Mouse (Mus musculus): ENCODE results near the gene Npy5r. TPM values are rescaled to one million over a fixed set of nuclear protein-coding genes. Genes with fewer than 3 reads are reported as not detected.

The Npy5r gene
- polyA plus RNA-seq (2017; shearing (Covaris generic)) = not detected

GRCm38 (mm10) chr8:66687511-66688329 lies at the start of gene Npy5r:
Gene Npy5r, minus strand, starts transcription at chr8:66688128.
- no peak for ATAC-seq

GRCm38 (mm10) chr8:66731957-66732356 lies 44.0 kb upstream of the Npy5r start:
- ATAC-seq = no peak

- no peak for ATAC-seq
These were observed 41.5 kb upstream of the Npy5r start for GRCm38 (mm10) chr8:66729446-66729845.

GRCm38 (mm10) chr8:66722835-66723234 lies 34.9 kb upstream of the Npy5r start:
- ATAC-seq = no peak

- ATAC-seq = no peak
These were observed 26.5 kb upstream of the Npy5r start for GRCm38 (mm10) chr8:66714324-66714975.

- ATAC-seq = no peak
These were observed 10.9 kb upstream of the Npy5r start for GRCm38 (mm10) chr8:66698782-66699181.

GRCm38 (mm10) chr8:66698011-66698410 lies 10.1 kb upstream of the Npy5r start:
- ATAC-seq = no peak

- no peak for ATAC-seq
These were observed 9.3 kb upstream of the Npy5r start, which contains the start of gene Npy1r for GRCm38 (mm10) chr8:66696970-66697843. Gene Npy1r, plus strand, starts transcription at chr8:66697192.

GRCm38 (mm10) chr8:66690402-66690801 lies 2.5 kb upstream of the Npy5r start:
- ATAC-seq = no peak

- ATAC-seq = no peak
These were observed 871 bp upstream of the Npy5r start for GRCm38 (mm10) chr8:66688799-66689198.

GRCm38 (mm10) chr8:66688395-66688794 lies 467 bp upstream of the Npy5r start:
- no peak for ATAC-seq

GRCm38 (mm10) chr8:66681261-66681660 lies 6.7 kb downstream of the Npy5r start:
- no peak for ATAC-seq

DNA sequence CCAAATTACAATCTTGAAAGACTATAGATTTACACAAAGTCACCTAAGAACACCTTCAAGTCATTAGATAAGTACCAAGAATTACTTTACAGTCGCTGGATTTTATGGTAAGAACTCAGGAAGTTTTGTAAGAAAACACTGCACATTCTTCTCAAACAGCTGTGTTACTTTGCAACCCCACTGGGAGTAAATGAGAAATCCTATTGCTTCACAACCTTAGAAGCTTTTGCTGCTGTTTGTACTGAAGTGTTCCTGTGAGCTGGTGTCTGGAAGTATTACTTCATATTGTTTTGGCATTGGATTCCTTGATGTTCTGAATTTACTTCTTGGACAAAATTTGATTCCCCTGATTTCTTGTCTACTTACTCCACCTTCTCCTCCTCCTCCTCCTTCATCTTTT lies 57.2 kb downstream of the Npy5r start:
- ATAC-seq = no peak

Other genes with a start within 250 kb of the Npy5r start
- gene Tma16, start 201.6 kb downstream of the Npy5r start, polyA plus RNA-seq (2017; shearing (Covaris generic)) = 10 to 100 TPM in 2 of 3 experiments, 1 to 10 TPM in 1; 8.9 to 19.7 (median 18.8) TPM
- not detected for gene Tktl2, start 176.4 kb downstream of the Npy5r start, polyA plus RNA-seq (2017; shearing (Covaris generic))
- not detected for gene Npy1r, start 9.1 kb upstream of the Npy5r start, polyA plus RNA-seq (2017; shearing (Covaris generic))
- 1 to 10 TPM; 1.1 to 2.1 (median 1.2) TPM for gene Naf1, start 172.1 kb upstream of the Npy5r start, polyA plus RNA-seq (2017; shearing (Covaris generic))

Measured in inflammation-experienced regulatory T-cells, adult 6 months (primary cell).